Mouse (Mus musculus) lung, postnatal 10 days (tissue): Measurements from ENCODE around the gene Zmym6.
"Not testable (repeated sequence)": the region's sequence is repeated elsewhere in the genome, so short reads cannot be mapped to it uniquely, and the experiment has no call there.

ENCODE experiments used
- DNase-seq: peaks from one replicate; pipeline ENCODE4 v3.0.0; 2021

The Zmym6 gene

DNA sequence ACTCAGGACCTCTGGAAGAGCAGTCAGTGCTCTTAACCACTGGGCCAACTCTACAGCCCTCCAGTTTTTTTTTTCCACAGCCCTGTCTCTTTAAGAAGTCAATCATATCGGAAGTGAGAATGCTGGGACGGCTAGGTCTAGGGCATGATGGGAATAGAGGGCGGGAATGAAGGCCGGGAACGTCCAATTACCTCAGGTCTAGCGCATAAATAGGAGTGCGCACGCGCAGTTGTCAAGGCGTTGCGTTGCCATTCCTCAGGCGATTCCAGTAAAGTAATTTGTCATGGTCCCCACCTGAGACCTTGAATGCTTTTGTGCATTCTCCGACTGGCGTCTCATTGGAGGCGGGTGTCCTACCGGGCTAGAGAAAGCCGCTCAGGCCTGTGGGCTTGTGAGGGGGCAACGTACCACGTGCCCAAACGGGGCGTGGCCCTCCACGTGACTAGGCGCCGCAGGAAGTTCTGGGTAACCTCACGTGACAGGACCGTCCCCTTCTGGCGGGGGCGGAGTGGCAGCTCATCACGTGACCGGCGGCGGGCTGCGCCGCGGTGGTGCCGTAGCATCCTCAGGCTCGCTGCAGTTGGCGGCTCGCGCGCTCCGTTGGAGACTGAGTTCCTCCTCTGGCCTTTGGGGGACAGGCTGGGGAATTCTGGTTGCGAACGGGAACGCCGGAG is at the start of gene Zmym6:
Gene Zmym6 (plus strand): TSS at position 509 of the 674 bp plus-strand sequence.
- DNase-seq = peak; percentile 98

DNA sequence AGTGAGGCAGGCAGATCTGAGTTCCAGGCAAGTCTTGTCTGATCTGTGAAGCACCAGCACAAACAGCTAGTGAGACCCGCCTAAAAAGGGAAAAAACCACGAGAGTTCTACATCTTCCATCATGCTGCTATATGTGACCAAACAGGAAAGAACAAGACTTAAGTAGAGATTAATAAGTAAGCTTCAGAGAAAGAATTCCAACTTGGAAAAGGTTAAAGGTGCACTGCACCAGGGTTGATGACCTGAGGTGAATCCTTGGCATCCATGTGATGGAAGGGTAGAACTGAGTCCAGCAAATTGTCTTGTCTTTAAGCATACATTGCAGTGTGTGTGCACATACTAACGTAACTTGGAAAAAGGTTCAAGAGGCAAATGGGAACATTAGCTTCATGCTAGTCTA is 40.0 kb upstream of the Zmym6 start:
- no peak for DNase-seq

DNA sequence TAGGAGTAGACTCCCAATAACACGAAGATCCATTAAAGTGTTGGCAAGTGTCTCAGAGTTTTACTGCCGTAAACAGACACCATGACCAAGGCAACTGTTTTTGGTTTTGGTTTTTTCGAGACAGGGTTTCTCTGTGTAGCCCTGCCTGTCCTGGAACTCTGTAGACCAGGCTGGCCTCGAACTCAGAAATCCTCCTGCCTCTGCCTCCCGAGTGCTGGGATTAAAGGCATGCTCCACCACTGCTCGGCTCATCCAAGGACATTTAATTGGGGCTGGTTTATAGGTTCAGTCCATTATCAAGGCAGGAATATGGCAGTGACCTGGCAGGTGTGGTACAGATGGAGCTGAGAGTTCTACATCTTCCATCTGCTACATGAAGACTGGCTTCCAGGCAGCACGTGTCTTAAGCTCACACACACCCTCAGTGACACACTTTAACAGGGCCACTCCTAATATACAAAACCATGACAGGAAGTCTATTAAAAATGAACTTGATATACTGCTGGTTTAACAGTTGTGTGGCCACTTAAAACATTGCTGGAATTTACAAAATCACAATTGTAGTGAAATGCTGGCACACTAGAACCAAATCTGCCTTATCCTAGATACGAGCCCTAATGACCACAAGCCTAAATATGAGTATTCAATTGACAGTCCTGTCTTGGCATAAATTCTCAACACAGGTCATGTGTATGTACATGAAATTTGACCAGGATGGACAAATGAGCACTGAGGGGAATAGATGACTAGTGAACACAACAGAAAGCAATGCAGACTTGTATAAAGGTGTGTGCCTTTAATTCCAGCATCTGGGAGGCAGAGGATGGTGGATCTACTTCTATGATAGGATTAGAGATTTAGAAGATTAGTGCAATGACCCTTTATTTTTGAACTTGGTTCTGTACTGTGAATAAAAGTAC is 39.0 kb upstream of the Zmym6 start:
- no peak for DNase-seq

DNA sequence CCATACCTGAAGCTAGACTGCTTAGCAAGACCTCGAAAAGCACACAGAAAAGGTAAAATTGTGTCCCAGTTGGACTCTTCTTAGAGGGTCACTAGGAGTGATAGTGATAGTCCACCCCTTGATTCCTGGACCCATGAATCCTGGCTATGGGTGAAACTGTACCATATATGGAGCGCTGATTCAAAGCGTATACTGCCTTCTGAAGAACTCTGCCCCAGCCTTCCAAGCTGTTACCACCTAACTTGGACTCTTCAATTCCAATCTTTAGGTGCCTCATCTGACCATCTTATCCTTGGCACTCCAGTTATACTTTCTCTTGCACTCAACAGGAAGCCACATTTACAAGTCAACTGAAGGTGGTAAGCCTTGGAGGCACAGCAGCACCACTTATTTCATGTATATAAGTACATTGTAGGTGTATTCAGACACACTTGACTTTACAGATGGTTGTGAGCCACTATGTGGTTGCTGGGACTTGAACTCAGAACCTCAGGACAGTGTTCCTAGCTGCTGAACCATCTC is 38.3 kb upstream of the Zmym6 start:
- no peak for DNase-seq

DNA sequence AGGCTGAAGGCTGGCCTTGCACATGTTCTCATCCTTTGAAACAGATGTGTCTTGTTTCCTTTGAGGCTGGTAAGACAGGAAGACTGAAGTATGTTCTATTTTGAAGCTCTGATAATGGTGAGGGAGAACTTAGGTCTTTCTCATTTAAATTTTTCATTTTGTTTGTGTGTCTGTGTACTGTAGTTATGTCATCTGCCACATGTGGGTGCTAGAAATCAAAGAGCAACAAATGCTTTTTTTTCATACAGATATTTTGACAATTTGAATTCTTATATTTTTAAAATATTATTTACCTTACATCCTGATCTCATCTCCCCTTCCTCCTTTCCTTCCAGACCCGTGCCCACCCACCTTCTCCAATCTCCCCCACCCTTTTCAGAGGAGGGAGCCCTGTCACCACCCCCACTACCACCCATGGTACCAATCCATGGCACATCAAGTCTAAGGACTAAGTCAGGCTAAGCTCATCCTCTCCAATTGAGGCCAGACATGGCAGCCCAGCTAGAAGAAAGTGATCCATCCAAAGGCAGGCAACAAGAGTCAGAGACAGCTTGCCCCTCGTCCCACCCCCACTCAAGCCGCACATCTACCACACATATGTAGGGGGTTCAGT is 37.2 kb upstream of the Zmym6 start:
- DNase-seq = no peak

DNA sequence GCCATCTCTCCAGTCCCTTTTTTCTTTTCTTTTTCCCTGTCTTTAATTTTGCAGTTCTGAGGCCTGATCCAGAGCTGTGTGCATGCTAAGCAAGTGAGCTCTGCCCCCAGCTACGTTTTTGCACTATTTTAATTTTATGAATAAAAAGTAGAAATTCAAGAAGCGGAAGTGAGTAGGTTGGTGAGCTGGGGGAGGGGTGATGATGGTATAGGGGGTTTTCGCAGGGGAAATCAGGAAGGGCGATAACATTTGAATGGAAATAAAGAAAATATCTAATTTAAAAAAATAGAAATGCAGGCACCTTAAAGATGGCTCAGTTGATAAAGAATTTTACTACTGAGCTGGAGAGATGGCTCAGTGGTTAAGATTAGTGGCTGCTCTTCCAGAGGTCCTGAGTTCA is 33.6 kb upstream of the Zmym6 start:
- no peak for DNase-seq

DNA sequence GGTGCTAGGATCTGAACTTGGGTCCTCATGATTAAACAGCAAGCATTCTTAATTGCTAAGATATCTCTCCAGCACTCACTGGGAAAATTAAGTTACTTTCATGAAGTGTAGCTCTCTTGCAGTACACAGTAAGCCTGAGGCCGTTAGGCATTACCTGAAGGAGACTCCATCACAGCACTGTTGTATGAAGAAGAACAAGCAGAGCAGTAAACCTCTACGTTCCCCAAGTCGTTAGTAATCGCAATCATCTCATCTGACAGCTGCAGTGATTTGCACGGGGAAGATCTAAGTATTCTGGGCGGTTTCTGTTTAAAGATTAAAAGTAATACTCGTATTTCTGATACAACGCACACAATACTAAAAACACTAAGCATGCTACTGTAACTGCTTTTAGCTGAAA is 26.1 kb upstream of the Zmym6 start:
- DNase-seq = no peak

DNA sequence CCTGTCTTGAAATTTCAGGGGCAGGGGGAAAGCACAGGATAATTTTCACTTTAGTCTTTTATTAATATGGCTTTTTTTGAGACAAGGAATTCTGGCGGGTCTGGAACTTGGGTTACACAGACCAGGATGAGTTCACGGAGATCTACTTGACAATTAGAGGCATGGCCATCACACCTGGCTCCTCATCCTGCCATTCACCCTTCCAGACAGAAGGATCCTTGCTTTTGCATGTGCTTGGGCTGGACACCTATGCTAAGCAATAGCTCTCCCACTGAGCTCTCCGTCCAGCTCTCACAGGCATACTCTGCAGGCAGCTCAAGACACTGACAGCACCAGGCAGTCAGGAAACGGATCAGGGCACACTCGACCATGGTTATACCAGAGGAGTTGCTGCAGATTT is 24.1 kb upstream of the Zmym6 start:
- no peak for DNase-seq

DNA sequence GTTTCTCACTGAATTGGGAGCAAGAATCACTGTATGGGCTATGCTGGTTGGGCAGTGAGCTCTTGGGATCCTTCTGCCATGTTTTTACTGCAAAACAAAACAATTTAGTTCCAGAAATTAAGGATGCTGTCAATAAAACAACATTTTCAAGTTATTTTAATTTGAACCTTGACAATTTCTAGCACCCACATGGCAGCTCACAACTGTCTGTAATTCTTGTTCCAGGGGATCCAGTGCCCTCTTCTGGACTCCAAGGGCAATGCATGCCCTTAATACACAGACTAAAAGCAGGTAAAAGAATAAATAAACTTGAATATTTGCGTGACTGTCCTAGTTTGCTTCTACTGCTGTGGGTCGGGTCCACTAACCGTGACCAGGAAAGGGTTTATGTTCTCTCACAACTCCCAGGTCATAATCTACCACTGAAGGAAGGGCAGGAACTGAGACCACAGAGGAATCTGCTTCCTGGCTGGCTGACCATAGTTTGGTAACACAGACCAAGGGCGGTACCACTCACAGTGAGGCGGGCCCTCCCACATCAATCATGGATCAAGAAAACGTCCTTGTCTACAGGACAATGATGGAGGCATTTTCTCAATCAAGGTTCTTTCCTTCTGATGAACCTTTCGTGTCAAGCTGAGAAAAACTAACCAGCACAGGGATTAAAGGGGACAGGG is 22.5 kb upstream of the Zmym6 start:
- no peak for DNase-seq

DNA sequence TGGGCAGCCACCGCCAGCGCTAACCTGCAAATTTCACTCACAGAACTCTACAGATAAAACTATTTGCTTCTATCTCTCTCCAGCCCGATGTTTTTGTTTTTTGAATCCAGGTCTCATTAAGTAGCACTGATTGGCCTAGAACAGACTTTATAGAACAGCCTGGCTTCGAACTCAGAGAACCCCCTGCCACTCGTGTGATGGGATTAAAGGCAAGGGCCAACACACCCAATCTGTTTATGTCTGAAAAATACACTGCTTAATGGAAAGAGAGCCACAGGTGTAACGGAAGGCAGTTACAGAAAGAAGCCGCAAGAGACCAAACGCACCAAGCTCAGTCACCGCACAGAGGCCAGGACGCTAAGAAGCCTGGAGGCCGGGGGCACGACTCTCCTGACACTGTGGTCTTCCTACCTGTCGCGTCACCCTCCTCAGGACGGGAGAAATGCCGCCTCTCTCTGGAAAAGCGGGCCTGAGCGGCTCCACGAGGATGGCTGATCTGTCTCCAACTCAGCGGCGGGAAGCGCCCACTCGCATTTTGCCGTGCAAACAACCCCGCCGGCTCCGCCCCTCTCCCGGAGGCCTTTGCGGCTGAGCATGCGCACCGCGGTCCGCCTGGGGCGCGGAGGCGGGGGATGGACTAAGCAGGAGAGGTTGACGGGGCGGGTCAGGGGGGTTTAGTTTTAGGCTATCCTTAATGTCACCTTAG is 16.4 kb upstream of the Zmym6 start, which contains the start of gene Zmym1:
Gene Zmym1 (minus strand): TSS at position 568 of the 706 bp plus-strand sequence.
- DNase-seq = peak; percentile 95

DNA sequence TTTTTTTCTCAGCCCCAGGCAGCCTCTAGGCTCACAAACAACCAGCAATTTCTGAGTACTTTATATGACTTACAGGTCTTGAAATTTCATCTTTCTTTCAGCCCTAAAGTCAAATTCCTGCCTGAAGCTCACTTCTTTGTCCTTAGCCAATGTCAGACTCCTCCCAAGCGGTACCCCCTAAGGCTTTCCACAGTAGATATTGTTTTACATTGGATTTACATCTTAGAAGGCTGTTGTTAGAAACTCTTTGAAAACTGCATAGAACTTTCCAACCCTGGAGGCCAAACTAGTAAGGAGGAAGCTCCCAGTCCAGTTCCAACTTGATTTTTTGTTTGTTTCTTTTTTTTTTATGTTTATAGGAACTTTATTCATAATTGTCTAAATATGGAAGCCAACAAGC is 13.1 kb upstream of the Zmym6 start:
- no peak for DNase-seq

DNA sequence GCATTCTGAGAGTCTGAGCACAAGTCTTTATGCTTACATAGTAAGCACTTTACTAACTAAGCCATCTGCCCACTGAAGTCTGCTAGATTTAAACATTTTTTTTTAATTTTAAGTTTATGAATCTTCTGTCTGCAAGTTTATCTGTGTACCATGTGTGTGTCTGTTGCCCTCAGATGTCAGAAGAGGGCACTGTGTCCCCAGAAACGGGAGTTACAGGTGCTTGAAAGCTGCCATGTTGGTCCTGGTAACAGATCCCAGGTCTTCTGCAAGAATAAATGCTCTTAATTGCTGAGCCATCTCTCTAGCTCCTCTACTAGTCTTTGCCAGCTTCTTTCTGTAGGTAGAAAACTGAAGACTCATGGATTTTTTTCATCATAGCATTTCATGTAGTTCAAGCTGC is 2.3 kb upstream of the Zmym6 start:
- DNase-seq = no peak

DNA sequence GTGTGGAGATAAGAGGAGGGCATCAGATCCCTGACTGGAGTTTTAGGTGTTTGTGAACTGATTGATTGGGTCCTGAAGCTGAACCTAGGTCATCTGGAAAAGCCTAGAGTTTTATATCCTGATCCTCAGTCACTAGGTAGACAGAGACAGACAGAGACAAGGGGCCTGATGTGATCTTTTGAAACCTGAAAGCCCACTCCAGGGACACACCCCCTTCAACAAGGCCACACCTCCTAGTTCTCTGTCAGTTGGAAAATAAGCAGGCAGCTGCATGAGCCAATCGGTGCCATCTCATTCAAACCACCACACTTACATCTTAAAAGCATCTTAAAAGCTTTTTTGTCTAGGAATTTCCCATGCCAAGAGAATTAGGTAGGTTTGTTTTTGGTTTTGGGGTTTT is 3.6 kb downstream of the Zmym6 start:
- DNase-seq = no peak

DNA sequence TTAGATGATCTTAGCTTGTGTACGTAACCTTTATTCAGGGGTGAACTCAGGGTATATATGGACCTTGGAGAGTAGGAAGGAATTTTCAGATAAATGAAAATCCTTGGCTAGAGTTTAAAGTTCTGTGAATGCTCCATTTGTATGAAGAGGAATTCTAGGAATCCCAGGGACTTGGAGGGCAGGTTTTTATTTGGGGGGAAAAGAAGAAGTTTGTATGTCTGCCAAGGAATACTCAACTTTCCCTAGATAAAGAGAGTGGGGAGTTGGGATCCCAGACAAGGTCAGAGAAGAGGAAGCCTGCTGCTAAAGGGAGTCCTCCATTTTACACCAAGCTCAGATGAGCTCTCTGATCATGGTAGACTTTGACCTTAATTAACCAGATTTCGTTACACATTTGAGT is 5.9 kb downstream of the Zmym6 start:
- no peak for DNase-seq

DNA sequence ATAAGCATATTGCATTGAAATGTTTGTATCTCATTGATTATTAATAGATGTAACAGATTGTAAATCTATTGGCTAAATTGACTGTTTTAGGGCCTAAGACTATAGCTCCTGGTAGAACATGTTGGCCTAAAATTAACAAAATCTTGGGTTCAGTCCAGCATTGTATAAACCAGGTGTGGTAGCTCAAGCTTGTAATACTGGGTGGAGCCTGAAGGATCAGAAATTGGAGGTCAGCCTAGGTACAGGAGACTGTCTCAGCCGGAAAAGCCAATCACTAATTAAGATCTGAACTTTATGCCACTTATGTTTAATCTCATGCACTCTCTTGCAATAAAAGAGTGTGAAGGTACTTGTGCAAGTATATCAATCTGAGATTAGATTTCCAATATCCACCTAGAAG is 8.6 kb downstream of the Zmym6 start:
- no peak for DNase-seq

DNA sequence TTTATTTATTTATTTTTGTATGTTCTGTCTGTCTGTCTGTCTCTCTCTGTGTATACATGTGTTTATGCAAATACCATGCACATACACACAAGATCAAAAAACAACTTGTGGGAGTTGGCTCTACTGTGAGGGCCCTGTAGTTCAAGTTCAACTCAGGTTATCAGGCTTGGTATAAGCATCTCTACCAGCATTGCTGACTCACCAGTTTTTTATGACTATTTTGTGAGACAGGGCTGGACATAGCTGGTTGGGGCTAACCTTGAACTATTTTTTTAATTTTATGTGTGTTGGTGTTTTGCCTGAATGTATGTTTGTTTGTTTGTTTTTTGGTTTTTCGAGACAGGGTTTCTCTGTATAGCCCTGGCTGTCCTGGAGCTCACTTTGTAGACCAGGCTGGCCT is 14.0 kb downstream of the Zmym6 start:
- DNase-seq = no peak

DNA sequence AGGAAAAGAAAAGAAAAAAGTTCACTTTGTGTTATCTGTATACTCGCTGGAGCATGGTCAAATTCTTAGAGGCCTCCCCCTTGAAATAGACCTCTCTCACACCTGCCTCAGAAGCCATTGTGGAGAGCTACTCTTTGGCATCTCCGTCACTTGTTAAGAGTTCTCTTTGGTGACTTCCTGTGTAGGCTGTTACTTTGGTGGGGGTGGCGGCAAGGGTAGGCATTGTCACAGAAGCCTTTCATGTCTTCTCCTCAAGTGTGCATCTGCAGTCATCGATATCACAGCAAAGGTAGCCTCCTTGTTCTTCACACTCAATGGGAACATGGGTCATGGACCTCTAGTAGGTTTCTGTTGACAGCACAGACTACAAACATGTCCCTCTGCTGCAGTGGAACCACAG is 17.9 kb downstream of the Zmym6 start:
- DNase-seq = no peak

DNA sequence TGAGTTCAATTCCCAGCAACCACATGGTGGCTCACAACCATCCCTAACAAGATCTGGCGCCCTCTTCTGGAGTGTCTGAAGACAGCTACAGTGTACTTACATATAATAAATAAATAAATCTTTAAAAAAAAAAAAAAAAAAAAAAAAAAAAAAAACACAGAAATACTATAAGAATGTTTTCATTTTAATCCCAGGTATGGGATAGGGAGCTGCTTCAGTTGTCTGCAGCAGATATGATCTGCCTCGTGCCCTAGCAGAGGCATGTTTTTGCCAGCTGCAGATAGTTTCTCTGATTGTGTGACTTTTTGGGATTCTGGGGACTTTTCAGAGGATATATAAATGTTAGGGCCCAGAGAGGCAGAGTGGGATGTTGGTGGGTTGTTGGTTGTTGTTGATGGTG is 22.4 kb downstream of the Zmym6 start:
- DNase-seq = not testable (repeated sequence)

DNA sequence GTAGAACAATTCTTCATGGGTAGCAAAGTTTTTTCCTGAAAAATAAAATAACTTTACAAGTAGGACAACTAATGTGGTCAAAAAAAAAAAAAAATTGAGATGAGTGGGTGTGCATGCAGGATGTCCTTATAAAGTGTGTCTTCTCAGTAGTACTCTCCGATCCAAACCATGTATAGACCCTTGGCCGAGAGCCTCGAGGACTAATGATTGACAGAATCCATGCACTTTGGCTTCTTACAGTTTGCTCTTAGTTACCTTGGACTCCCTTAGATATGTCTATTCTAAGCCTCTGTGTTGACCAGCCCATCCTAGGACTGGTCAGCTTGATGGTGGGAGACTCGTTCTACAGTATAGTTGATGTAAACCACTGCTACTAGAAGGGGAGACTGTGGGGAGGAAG is 30.4 kb downstream of the Zmym6 start:
- DNase-seq = no peak

DNA sequence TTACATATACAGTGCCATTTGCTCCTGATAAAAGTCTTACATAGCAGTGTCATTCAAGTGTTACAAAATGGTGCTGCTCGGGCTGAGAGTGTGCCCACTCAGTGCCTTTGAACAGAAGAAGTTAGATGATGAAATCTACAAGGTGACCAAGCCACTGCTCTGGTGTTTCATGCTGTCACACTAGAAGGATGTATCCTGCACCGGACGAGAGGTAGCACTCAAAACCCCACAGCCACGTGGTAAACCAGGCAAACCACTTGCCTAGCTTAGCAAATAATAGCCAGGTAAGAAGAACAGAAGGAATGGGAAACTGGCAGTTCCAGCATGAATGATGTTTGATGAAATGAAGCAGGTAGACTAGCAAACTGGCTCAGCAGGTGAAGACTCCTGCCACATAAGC is 33.4 kb downstream of the Zmym6 start:
- no peak for DNase-seq

DNA sequence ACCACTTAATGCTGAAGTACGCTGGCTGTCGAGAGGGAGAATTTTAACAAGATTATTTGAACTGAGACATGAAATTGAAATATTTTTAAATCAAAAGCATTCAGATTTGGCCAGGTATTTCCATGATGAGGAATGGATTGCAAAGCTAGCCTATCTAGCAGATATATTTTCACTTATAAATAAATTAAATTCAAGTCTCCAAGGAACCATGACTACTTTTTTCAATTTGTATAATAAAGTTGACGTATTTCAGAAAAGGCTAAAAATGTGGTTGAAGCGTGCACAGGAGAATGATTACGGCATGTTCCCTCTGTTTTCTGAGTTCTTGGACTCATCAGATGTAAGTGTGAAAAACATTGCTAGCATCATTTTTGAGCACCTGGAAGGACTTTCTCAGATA is 46.2 kb downstream of the Zmym6 start, which contains the start of gene Tmem35b:
Gene Tmem35b (plus strand): TSS at position 301 of the 400 bp plus-strand sequence.
- DNase-seq = no peak

DNA sequence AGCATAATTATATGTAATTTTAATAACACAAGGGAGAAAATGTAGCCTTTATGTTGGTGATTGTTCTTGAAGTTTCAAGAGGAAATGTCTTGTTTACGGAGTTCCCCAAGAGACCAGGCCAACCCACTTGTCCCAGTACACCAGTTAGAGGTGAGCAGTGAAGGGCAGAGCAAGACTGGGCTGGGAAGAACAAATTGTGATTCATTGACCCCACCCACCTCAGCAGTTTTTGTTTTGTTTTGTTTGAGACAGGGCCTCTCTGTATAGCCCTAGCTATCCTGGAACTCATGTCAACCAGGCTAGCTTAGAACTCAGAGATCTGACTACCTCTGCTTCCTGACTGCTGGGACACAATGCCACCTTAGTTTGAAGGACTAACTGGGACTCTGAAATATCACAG is 47.1 kb downstream of the Zmym6 start:
- DNase-seq = no peak
